Mouse (Mus musculus) G1E-ER4 (cell line): Measurements from ENCODE around the gene Hist1h3a. TPM values are rescaled to one million over a fixed set of nuclear protein-coding genes. Genes with fewer than 3 reads are reported as not detected.
"Not testable (repeated sequence)": the region's sequence is repeated elsewhere in the genome, so short reads cannot be mapped to it uniquely, and the experiment has no call there.

Source experiments
- GATA1 ChIP-seq: IDR thresholded peaks from one replicate; pipeline ENCODE4 v1.8.0; 2012; ENCODE audit warnings: low read length, inconsistent platforms
- polyA plus RNA-seq: library from polyadenylated mRNA; stranded (reverse); fragments of >175 nt; gene quantifications from 2 replicates; pipeline ENCODE4 v1.2.3, GENCODE M21; 2012

Hist1h3a gene
- 3.9 and 6.7 TPM in 2 replicates for polyA plus RNA-seq

- not testable (repeated sequence) for TF ChIP-seq GATA1
These were observed at the start of gene Hist1h3a for GRCm38 (mm10) chr13:23761871-23762821. Gene Hist1h3a, minus strand, starts transcription at chr13:23762386.

DNA sequence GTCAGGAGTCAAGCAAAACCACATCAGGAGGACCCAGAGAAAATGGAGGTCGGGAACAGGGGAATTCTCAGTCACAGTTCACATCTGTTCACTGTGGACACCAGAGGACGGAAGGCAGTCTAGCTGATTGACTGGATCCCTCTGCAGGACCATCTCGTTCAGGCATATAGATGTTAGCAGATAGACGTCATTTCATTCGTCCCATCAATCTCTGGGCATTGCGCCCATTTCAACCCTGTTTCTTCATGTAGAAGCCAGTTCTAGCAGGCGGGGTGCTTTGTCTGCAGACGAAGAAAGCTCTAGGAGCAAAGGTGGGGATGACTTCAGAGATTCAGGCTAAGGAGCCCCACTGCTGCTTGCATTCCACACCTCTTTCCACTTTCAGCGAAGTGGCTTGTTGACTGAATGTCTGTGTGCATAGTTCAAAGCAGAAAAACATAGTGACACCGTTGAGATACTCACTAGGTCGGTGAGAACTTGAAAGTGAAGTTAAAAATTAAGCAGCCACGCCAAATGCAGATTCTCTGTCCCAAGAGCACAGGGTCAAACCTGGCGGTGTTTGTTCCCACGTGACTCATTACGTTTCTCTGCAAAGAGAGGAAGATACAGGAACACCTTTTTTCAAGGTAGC lies 44.4 kb upstream of the Hist1h3a start, which contains the start of gene Slc17a2:
Gene Slc17a2 (plus strand): TSS at position 572 of the 631 bp plus-strand sequence.
- TF ChIP-seq GATA1 = no peak

DNA sequence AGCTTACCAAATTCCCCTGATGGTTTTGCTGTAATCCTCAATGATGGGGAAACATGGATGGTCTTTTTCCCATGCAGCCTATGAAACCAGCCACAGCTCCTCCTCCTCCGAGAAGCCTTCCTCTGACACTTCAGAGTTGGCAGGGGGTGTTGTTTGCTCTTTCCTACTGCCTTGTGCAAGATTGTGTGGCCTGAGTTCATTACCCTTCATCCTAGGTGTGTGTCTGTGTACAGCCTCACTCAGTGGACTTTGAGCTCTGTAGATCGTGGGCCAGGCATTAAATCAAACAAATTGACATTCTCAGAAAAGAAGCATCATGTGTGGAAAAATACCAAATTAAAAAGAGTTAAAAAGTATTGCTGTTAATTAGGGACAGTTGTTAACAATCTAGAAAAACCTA lies 42.3 kb upstream of the Hist1h3a start:
- no peak for TF ChIP-seq GATA1

DNA sequence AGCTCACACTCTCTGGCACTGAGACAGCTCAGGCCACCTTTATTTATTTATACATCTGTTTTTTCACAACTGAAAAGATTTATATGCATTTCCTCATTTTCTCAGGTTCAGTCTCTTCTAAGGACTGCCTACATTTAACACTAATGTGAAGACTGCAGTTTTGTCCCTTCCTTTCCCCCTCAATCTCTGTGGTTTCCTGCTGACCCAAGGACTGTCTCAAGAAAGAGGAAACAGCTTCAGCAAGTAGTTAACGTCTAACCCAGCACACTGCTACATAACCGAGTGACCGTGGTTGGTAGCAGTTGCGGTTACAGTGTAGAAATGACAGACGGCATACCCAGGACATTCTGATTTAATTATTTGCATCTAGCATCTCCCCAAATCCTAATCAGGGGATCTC lies 37.2 kb upstream of the Hist1h3a start:
- TF ChIP-seq GATA1 = no peak

DNA sequence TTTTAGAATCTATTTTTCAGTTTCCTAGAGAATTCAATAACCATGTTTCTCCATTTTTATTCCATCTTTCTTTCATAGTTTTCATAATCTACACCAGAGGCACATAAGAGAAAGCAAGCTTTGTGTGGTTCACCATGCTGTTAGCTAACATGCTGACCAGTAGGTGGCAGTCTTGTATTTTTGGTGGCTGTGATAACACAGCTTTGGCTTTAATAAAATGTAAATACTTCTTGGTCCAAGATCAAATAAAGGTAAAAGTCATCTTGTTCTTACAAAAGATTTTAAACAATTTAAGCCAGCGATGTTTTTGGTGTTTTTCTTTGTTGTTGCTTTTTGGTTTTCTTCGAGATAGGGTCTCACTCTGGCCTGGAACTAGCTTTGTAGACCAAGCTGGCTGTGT lies 30.3 kb upstream of the Hist1h3a start:
- TF ChIP-seq GATA1 = no peak

GRCm38 (mm10) chr13:23779025-23779424 lies 16.8 kb upstream of the Hist1h3a start:
- no peak for TF ChIP-seq GATA1

DNA sequence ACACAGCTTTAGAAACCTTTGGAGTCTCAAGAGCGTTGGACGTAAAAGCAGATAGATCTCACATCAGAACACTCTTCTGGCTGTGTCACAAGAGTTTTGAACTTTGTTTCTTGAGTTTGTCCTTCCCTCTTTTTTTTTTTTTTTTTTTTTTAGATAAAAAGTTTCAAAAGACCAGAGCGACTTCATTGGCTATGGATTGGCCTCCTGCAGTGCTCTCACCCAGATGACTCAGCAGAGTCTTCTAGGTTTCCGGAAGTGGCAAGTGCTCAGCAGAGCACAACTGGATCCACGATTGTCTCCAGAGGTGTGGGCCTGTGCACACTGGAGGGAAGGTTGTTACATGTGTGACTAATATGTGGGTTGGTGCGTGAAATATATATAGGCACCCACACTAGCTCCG lies 16.2 kb upstream of the Hist1h3a start:
- TF ChIP-seq GATA1 = no peak

- TF ChIP-seq GATA1 = no peak
These were observed 10.6 kb upstream of the Hist1h3a start for GRCm38 (mm10) chr13:23772561-23773313.

- TF ChIP-seq GATA1 = not testable (repeated sequence)
These were observed 7.4 kb upstream of the Hist1h3a start, which contains the start of gene Trim38 for GRCm38 (mm10) chr13:23769613-23770012. Gene Trim38, plus strand, starts transcription at chr13:23769913.

GRCm38 (mm10) chr13:23768834-23769397 lies 6.7 kb upstream of the Hist1h3a start:
- no peak for TF ChIP-seq GATA1

- no peak for TF ChIP-seq GATA1
These were observed 4.6 kb upstream of the Hist1h3a start for GRCm38 (mm10) chr13:23766772-23767171.

DNA sequence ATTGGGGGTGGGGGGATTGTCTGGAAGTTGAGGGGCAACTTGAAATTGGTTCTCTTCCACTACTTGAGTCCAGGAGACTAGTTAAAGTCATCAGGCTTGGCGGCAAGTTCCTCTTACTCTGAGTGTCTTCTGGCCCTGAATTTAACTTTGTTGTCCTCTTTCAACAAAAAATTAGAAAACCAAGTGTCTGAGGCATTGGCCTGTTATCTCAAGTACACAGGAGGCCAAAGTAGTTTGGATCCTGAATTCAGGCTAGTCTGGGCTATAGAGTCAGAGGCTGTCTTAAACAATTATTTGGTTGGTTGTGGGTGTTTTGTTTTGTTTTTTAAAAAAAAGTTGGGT lies 3.0 kb upstream of the Hist1h3a start:
- TF ChIP-seq GATA1 = no peak

DNA sequence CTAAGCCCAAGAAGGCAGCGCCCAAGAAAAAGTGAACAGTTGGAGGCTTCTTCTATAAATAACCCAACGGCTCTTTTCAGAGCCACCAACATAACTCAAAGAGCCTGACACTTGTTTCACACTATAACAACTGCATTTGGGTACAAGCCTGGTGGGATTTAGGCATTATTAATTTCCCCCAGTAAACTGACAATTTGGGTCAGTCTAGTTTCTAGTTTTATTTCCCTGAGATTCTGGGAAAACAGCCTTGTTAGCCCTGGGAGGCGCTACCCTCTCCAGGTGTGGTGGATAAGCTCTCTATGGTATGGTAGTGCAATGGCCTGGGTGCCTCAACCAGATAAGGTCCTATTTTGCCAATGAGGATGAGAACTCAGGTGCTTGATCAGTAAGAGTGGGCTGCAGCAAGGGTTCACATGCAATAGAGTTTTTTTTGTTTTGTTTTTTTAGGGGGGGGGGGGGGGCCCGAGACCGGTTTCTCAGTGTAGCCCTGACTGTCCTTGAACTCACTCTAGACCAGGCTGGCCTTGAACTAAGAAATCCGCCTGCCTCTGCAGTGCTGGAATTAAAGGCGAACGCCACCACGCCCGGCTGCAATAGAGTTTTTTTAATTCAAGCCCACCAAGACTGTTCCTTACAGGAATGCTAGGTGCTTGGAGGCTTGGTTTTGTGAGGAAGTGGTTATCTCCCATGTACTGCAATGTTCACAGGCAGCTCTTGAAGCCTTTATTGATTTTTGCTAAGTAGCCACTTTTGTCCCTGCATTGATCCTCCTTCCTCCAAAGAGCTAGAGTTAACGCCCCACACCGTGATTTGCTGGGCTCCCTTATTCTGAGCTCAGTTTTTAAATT lies 2.4 kb upstream of the Hist1h3a start:
- no peak for TF ChIP-seq GATA1

- TF ChIP-seq GATA1 = no peak
These were observed 1.6 kb upstream of the Hist1h3a start, which contains the start of gene Hist1h1a for GRCm38 (mm10) chr13:23763586-23764323. Gene Hist1h1a, plus strand, starts transcription at chr13:23763666.
